Mouse (Mus musculus) heart, postnatal 0 days (tissue): Measurements from ENCODE around the gene Hmbs. TPM values are rescaled to one million over a fixed set of nuclear protein-coding genes. Genes with fewer than 3 reads are reported as not detected.

Source experiments
- ATAC-seq: fragments of 200-750 bp; cut with Nextera tagmentation; 2 replicates; pipeline ENCODE4 v1.8.0; 2017; ENCODE audit warnings: low read depth, moderate number of reproducible peaks, moderate library complexity; ENCODE audit not compliant: insufficient read depth
- DNase-seq: peaks from one replicate; pipeline ENCODE4 v3.0.0-alpha.2; 2016; ENCODE audit warnings: low spot score
- H3K27ac ChIP-seq: fragments of 300-500 bp; sonication (generic); 2 replicates; pipeline ENCODE4 v1.5.1; 2014; ENCODE audit warnings: low read depth, mild to moderate bottlenecking
- H3K27me3 ChIP-seq: fragments of 300-500 bp; sonication (generic); 2 replicates; pipeline ENCODE4 v1.6.1; 2014; ENCODE audit warnings: low read length, mixed read lengths; ENCODE audit not compliant: control insufficient read depth, insufficient read depth
- H3K36me3 ChIP-seq: fragments of 300-500 bp; sonication (generic); replicated peaks from 2 replicates; pipeline ENCODE4 v1.6.1; 2014; ENCODE audit warnings: low read length, mixed read lengths; ENCODE audit not compliant: control insufficient read depth, insufficient read depth
- H3K4me1 ChIP-seq: fragments of 300-500 bp; sonication (generic); 2 replicates; pipeline ENCODE4 v1.6.1; 2014; ENCODE audit warnings: antibody characterized with exemption; ENCODE audit not compliant: control insufficient read depth, insufficient read depth
- H3K4me2 ChIP-seq: fragments of 300-500 bp; sonication (generic); 2 replicates; pipeline ENCODE4 v1.6.1; 2014; ENCODE audit warnings: low read depth, mild to moderate bottlenecking, low read length, moderate library complexity
- H3K4me3 ChIP-seq: fragments of 300-500 bp; sonication (generic); 2 replicates; pipeline ENCODE4 v1.5.1; 2014; ENCODE audit warnings: low read depth, low read length
- H3K9ac ChIP-seq: fragments of 300-500 bp; sonication (generic); replicated peaks from 2 replicates; pipeline ENCODE4 v1.6.1; 2014; ENCODE audit warnings: low read depth, low read length, mixed read lengths
- H3K9me3 ChIP-seq: fragments of 300-500 bp; sonication (generic); replicated peaks from 2 replicates; pipeline ENCODE4 v1.6.1; 2016; ENCODE audit warnings: low read length; ENCODE audit not compliant: control insufficient read depth
- CTCF ChIP-seq: IDR thresholded peaks from 2 replicates; pipeline ENCODE4 v1.5.1; 2016; ENCODE audit warnings: antibody characterized with exemption, control low read depth, low read depth
- EP300 ChIP-seq: IDR thresholded peaks from 2 replicates; pipeline ENCODE4 v1.6.1; 2016; ENCODE audit warnings: antibody characterized with exemption, low read depth
- WGBS: fragments of 180-500 bp; shearing (Covaris S2); extraction: QIAGEN DNeasy Blood & Tissue Kit; methylation state at CpG from one replicate; pipeline ENCODE4 v1.1.7; 2014; 5-methylcytosine and 5-hydroxymethylcytosine counted together
- polyA plus RNA-seq: library from polyadenylated mRNA; unstranded; fragments of >200 nt; fragmentation: Nextera tagmentation; extraction: Ambion mirVana; gene quantifications from 2 replicates; pipeline ENCODE4 v1.2.1, GENCODE M21; 2015
- total RNA-seq: library from RNA; depleted of rRNA; stranded (reverse); fragments of >200 nt; gene quantifications from 2 replicates; pipeline ENCODE4 v1.2.3, GENCODE M21; 2014; ENCODE audit warnings: low replicate concordance; rRNA removed

Hmbs gene
- total RNA-seq (61.5 and 96.3 TPM in 2 replicates), polyA plus RNA-seq (81.3 and 84.0 TPM in 2 replicates)

GRCm38 (mm10) chr9:44343781-44344421 lies at the start of gene Hmbs:
TSS of gene Hmbs (minus strand) at chr9:44344228.
- peaks cover 45% of the 10 kb centered on the region for H3K36me3 ChIP-seq
- WGBS = under 1% methylated on average over 38 of the region's 39 CpGs

GRCm38 (mm10) chr9:44391466-44391865 lies 47.4 kb upstream of the Hmbs start:
- TF ChIP-seq EP300 (no peak), CTCF (peak; percentile 79)
- Histone ChIP-seq H3K36me3 (peaks cover 45% of the 10 kb centered on the region), H3K9me3 (no peaks in the 10 kb centered on the region), H3K9ac (no peak overlapping the region), H3K27me3 (no peaks in the 10 kb centered on the region), H3K27ac (no peak overlapping the region), H3K4me3 (no peak overlapping the region), H3K4me1 (no peaks in the 10 kb centered on the region), H3K4me2 (no peak overlapping the region)
- ATAC-seq = peak; percentile 57
- WGBS = 21% methylated on average over 4 of the region's 4 CpGs
- peak; percentile 46 for DNase-seq

More at GRCm38 (mm10) chr9:44343781-44344421, at the start of gene Hmbs:
- Histone ChIP-seq H3K27me3 (no peaks in the 10 kb centered on the region), H3K4me1 (peaks cover 9% of the 10 kb centered on the region; the same call in 1 of the 2 replicates), H3K9ac (peak within 1 kb of the TSS; percentile 75), H3K4me2 (peak within 1 kb of the TSS; percentile 85), H3K4me3 (peak within 1 kb of the TSS; percentile 91), H3K9me3 (no peaks in the 10 kb centered on the region), H3K27ac (peak within 1 kb of the TSS; percentile 98)
- DNase-seq (peak; percentile 92), ATAC-seq (peak; percentile 96)
- no peak for TF ChIP-seq CTCF
- TF ChIP-seq EP300 = peak; percentile 68; the same call in 1 of the 2 replicates

GRCm38 (mm10) chr9:44389273-44389672 lies 45.2 kb upstream of the Hmbs start:
- ATAC-seq = no peak
- H3K36me3 ChIP-seq = peaks cover 67% of the 10 kb centered on the region
- no peak overlapping the region for H3K4me3 ChIP-seq
- 55% methylated on average over 8 of the region's 8 CpGs for WGBS
- H3K9ac ChIP-seq = no peak overlapping the region
- DNase-seq = peak; percentile 39
- H3K27me3 ChIP-seq = no peaks in the 10 kb centered on the region
- no peak overlapping the region for H3K27ac ChIP-seq
- H3K4me2 ChIP-seq = no peak overlapping the region
- no peaks in the 10 kb centered on the region for H3K9me3 ChIP-seq
- peak; percentile 57 for TF ChIP-seq CTCF
- TF ChIP-seq EP300 = no peak
- H3K4me1 ChIP-seq = no peaks in the 10 kb centered on the region

GRCm38 (mm10) chr9:44387221-44387620 lies 43.2 kb upstream of the Hmbs start:
- H3K4me3 ChIP-seq = no peak overlapping the region
- H3K27ac ChIP-seq = no peak overlapping the region
- 52% methylated on average over 3 of the region's 3 CpGs for WGBS
- TF ChIP-seq CTCF (no peak), EP300 (no peak)
- no peak for DNase-seq
- peaks cover 87% of the 10 kb centered on the region for H3K36me3 ChIP-seq
- no peaks in the 10 kb centered on the region for H3K4me1 ChIP-seq
- ATAC-seq = no peak
- no peaks in the 10 kb centered on the region for H3K27me3 ChIP-seq
- no peak overlapping the region for H3K9ac ChIP-seq
- no peaks in the 10 kb centered on the region for H3K9me3 ChIP-seq
- no peak overlapping the region for H3K4me2 ChIP-seq

GRCm38 (mm10) chr9:44384596-44384995 lies 40.6 kb upstream of the Hmbs start:
- WGBS = 87% methylated on average over 13 of the region's 13 CpGs
- no peak for DNase-seq
- H3K9ac ChIP-seq = no peak overlapping the region
- H3K9me3 ChIP-seq = no peaks in the 10 kb centered on the region
- no peak for TF ChIP-seq EP300
- TF ChIP-seq CTCF = no peak
- H3K36me3 ChIP-seq = peaks cover 89% of the 10 kb centered on the region
- ATAC-seq = no peak
- no peaks in the 10 kb centered on the region for H3K27me3 ChIP-seq
- H3K4me2 ChIP-seq = no peak overlapping the region
- no peak overlapping the region for H3K4me3 ChIP-seq
- no peak overlapping the region for H3K27ac ChIP-seq
- peaks cover 9% of the 10 kb centered on the region; the same call in 1 of the 2 replicates for H3K4me1 ChIP-seq
